Mouse (Mus musculus) bone marrow, adult 2 months (tissue): Measurements from ENCODE around the gene Srsf1.

Source experiments
- CTCF ChIP-seq: fragments of 200-500 bp; IDR thresholded peaks from 2 replicates; pipeline ENCODE4 v1.5.1; 2011; ENCODE audit warnings: low read length, control low read depth; ENCODE audit not compliant: control insufficient read depth, insufficient read depth
- POLR2A ChIP-seq: fragments of 200-500 bp; IDR thresholded peaks from 2 replicates; pipeline ENCODE4 v1.6.1; 2011; ENCODE audit warnings: low read depth, mild to moderate bottlenecking, control low read depth, low read length, borderline replicate concordance; ENCODE audit not compliant: control insufficient read depth

- TF ChIP-seq CTCF = peak; percentile 18; the same call in 1 of the 2 replicates
- no peak; the same call in 1 of the 2 replicates for TF ChIP-seq POLR2A
These were observed 51.8 kb downstream of the Srsf1 start for GRCm38 (mm10) chr11:88098787-88099598.
